Mouse (Mus musculus): ENCODE data around the gene Tnfrsf18.

- no peak for TF ChIP-seq CTCF (IDR thresholded peaks at IDR 0.05; ENCODE audit: extremely low read depth, insufficient read depth, low read length)
- no peak for TF ChIP-seq POLR2A (IDR thresholded peaks at IDR 0.05; ENCODE audit: extremely low read depth, insufficient read depth, low read length)
Observed at GRCm38 (mm10) chr4:156070716-156071115, 44.8 kb downstream of the Tnfrsf18 start.

Measured in cortical plate, adult 2 months (tissue).